Mouse (Mus musculus) T-helper 2 cell (primary cell): Measurements from ENCODE around the gene Gorasp2.

ENCODE experiments used
- in situ Hi-C: fragments of 300-600 bp; cut with MboI, MseI; formaldehyde crosslinking; loops from one replicate; pipeline ENCODE4 v1.15.1; 2025; ENCODE audit warnings: high pct_unique_total_duplicates

Gene Gorasp2

DNA sequence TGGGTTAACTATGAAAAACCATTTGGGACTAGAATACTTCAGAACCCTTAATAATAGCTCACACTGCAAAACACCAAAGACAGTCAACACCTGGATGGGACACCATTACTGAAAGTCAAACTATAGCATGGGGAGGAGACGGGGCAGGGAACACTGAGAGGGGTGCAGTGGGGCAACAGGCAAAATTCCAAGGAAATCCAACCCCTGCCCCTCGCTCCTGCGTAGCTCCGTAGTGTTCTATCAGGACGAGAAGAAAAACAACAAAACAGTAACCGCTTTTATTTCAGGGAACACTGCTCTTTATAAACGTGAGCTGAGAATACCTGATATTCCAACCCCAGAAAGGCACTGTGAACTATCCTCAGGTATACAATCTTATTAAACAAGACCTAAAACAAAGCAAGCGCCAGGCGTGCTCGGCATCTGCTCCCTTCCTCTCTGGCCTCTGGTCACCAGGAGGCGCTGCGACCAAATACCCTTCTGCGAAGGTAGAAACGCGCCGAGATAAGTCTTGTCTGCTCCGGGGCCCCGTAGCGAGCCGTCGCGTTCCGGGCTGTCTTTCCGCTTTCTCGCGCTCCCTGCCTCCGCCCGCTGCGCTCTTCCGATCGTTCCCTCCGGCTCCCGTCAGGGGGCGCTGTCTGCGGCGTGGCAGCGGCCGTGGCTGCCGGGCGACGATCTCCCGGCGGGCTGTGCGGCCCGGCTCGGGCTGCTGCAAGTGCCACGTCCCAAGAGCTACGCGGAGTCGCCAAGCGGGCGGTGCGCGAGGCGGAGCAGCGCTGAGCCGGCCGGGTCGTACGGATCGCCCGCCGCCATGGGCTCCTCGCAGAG, at the start of gene Gorasp2:
Gene Gorasp2 (plus strand): TSS at position 690 of the 828 bp plus-strand sequence.
- in situ Hi-C loops, result no loop called here

DNA sequence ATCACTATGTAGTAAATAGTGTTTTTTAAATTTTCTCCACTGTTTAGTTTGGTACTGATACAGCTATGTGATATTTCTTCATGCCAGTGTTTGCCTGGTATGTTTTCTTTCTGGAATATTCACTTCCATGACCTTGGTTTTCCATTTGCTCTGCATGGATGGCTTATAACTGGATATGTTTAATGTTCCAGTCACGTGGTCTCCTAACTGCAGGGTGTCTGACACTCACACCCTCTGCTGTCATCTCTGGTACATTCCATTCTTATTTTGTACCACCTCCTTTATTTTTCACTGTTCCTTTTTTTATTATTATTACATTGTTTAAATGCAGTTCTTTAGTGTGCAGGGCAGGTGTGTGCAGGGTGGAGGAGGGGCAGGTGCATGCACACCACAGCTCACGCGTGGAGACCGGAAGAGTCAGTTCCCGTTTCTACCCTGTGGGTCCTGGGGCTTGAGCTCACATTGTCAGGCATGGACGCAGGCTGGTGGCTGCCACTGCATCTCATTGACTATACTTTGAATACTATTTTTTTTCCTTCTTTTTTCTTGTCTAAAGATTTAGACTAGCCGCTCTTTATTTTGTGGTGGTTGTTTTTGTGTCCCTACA, 46.5 kb upstream of the Gorasp2 start:
- in situ Hi-C loops, result no loop called here

DNA sequence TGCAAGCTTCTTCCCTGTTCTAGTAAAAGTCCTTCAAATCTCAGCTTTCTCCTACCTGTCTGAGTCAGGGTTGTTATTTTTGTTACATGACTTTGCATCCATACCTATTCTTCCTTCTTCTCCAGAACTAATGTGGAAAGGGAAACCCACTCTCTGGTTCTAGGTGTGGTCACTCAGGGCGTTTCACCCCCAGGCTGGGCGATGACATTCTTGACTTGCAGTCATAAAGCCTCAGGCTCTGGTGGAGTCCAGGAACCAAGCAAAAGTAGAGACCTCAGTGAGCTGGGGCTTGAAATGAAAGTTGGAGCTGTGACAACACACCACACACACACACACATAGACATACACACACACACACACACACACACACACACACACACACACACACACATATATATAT, 45.3 kb upstream of the Gorasp2 start:
- in situ Hi-C loops, result no loop called here

DNA sequence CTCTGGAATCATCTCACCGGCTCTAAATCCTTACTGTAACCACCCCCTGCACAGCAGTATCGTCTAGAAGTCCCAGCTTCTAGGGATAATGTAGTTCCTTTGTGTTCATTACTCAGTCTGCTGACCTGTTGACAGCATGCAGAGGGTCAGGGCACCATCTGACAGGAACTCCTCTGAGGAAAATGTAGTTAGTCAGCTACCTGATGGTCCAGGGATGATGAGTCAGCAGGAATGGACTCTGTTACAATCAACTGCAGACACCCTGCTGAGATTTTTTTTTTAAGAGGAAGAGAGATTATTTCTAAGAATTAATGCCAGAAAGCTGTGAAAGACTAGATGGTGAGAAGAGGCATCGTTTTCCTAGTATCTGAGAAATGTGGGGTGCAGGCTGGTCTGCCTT, 44.8 kb upstream of the Gorasp2 start:
- in situ Hi-C loops, result no loop called here

DNA sequence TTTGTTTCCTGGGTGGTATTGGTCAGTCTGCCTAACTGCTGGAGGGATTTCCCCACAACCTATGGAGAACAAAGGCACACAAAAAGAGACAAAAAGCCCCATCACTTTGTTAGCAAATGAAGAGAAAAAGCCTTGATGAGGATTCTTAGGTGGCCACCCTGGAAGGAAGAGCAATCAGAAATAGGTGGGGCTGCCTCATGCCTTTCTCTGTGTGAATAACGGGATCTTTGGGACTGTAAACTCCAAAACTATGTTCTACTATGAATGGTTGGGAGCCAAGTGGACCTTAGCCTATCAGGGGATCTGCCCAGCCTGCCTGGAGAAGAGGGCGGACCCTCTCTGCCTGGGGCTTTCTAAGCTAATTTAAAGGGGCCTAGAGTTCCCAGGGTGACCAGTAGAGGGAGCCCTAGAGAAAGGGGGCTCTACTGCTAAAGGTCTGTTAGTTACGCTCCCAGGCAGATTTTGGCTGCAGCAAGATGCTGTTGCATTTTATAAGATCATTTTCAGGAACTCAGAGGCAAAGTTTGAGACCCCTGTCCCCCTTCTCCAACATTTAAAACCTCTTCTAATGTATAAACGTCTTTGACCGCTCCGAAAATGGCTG, 42.0 kb upstream of the Gorasp2 start:
- in situ Hi-C loops, result no loop called here

DNA sequence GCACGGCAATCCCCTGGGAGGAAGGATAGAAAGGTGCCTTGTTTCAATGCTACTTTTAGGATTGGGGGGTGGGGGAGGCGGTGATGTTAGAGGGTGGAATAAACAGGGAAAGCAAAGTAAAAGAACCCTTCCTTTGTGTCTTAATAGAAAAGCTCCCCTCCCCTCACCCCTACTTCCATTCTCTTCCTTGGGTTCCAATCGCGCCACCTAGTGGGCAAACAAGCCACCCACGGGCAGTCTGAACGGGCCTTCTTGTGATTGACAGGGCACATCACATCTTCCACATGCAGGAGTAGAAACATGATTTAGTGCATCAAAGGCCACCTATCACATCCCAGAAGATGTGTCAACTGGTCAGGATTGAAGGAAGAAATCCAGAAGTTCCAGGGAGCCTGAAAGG, 41.2 kb upstream of the Gorasp2 start:
- in situ Hi-C loops, result no loop called here

DNA sequence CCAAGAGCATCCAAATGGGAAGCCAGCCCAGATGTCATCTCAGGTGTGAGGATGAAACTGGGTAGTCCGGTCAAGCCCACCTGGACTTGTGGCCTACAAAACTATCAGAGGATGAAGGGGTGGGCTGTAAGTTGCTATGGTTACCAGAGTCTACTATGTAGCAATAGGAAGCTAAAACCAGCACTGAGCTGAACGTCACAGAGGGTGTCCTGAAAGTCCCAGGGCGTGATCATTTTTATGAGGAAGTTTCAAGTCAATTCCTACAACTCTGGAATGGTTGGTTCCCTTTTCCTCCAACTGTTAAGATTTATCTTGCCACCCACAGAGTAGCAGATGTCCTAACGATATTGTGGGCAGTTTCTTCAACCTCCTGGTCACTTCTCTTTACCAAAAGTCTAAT, 39.1 kb upstream of the Gorasp2 start:
- in situ Hi-C loops, result no loop called here

DNA sequence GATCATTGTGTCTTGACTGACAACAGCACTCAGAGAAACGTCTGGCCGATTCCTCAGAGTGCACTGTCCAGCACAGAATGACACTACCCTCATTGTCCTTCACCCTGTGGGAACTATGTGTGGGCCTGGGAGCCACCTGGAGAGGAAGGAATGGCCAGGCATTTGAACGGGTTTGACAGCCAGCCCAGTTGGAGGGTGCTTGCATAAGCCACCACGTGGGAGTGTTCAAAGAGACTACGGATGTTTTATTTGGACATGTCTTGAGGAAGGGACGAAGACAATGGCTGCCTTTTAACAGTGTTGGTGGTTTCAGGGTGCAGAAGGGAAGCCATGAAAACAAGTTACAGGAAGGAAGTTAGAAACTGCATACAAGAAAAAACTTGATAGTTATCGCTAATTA, 35.6 kb upstream of the Gorasp2 start:
- in situ Hi-C loops, result no loop called here

DNA sequence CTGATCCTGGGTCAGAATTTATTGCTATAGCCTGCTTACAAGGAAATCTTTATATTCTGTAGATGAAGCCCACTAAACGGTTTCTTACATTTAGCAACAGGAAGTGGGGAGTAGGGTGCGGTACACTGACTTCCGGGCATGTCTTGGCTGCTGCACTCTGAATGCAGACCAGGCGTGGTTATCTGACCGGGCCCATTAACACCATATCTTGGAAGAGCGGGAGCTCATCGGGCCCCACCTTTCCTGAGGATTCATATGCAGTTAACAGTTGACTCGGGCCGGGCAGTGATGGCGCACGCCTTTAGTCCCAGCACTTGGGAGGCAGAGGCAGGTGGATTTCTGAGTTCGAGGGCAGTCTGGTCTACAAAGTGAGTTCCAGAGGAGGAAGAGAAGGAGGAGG, 33.0 kb upstream of the Gorasp2 start:
- in situ Hi-C loops, result no loop called here

DNA sequence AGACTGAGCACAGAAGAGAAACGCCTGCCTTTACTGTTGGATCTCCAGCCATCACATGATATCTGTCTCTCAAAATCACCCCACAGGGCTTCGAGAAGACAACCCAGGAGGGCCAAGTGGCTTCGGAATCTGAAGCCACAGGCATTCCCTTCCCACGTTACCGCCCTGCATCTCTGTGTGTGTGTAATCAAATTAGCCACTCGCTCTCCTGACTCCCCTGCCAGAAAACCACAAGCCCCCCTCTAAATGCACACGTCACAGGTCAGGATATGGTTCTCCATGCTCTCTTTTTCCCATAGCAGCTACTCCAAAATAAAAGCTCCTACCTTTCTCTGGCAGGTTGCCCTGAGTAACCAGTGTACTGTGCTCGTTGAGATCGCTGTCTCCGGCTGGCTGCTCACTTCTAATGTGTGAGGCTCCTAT, 32.0 kb upstream of the Gorasp2 start:
- in situ Hi-C loops, result no loop called here

DNA sequence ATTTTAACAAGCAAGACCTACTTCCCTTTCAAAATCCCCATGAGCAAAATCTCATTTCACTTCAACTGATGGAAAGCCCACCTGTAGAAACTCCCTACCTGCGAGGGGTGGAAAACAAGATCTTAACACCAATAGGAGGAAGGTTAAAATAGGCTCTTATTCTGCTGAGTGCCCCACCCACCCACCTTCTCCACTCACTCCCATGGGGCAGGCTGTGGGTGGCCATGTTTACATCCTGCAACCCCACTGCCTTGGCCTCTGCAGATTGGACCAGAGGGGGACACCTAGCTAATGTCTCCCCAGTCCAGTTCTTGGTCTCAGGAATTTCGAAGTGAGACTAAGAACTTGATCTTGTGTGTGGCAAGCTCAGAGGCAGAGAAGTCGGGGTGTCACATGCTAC, 31.5 kb upstream of the Gorasp2 start:
- in situ Hi-C loops, result no loop called here

DNA sequence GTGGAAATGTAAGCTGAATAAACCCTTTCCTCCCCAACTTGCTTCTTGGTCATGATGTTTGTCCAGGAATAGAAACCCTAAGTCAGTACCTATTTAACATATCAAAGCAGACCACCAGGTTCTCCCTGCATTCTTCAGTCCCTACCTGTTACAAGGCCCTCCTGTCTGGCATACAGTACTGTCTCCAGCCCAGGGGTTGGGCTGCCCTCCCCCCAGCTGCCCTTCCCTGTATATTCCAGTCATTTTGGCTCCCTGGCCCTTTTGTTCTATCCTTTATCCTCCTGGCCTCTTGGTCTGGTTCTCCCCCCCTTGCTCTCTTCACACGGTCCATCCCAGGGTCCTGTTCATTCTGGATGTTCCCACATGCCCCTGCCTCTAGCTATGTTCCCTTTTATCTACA, 30.1 kb upstream of the Gorasp2 start:
- in situ Hi-C loops, result no loop called here

DNA sequence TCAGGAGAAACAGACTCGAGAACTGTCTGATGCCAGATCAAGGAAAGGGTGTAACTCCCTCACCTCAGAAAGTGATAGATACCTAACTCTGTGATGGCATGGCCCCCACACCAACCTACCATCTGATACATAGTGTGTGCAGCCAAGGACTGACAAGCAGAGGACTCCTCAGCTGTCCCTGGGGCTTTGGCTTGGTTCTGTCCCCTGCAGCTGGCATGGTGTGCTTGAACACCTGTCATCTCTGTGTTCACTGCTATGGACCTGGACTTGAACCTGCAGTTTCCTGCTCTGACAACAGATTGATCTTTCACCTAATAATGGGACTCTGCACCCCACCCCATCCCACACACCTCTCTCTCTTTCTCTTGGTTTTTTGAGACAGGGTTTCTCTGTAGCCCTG, 29.0 kb upstream of the Gorasp2 start:
- in situ Hi-C loops, result no loop called here

DNA sequence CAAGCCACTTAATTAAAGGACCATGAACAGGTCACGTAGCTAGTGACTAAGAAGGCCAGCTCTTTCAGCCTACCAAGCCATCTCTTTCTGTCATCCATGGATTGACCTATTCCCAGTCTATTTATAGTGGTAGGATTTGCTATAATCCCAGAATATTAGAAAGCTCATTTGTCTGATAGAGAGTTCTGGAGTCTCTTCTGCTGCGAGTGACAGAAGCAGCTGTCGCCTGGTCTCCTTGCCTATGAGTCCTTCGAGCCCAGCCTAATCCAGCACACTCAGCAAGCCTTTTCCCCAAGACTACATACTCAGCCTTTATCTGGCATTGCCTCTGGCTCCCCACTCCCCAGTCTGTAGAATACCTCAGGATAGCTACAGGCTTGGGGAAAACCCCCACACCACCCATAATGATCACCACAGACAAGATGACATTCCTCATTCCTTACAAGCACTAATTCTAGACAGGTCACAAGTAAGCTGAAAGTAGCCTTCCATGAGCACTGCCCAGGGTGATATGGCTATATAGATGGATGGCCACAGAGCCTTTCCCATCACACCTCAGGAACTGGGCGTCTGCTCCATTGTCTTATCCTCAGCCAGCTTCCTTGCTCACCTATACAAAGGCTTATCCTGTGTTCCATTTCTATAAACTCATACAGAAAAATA, 27.2 kb upstream of the Gorasp2 start:
- in situ Hi-C loops, result no loop called here

DNA sequence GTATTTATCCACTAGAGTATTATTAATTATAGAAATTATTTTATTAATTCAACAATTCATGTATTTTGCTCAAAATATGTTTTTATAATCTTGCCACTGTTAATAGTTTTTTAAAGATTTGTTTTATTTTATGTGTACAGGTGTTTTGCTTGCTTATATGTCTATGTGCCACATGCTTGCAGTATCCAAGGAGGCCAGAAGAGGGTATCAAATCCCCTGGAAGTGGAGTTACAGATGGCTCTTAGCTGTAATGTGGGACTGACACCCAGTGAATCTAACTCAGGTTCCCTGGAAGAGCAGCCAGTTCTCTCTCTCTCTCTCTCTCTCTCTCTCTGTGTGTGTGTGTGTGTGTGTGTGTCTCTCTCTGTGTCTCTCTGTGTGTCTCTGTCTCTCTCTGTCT, 20.4 kb upstream of the Gorasp2 start:
- in situ Hi-C loops, result no loop called here

DNA sequence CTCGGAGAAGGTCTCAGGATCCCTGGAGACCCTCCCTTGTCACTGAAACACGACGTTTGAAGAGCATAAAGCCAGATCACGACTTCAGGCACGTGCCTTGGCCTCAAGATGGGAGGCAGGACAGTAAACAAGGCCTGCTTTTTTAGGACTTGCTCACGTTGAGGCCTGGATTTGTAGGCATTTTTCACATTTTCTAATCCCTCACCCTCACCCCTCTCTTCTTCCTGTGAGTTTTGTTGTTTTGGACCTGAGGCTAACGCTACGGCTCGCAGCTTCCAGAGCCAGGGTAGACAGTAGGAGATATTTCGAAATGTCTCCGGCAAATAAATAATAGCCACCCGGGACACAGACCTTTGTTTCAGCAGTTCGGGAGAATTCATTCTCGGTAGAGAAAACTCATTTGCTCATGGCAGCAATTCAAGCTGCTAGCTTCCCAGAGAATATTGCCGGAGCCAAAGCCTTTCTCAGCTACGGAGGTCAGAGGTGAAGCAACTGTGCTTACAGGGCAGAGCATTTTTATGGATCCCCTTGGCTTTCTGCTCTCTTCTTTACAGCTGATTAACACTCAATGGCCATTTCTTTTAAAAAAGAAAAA, 18.3 kb upstream of the Gorasp2 start:
- in situ Hi-C loops, result no loop called here

DNA sequence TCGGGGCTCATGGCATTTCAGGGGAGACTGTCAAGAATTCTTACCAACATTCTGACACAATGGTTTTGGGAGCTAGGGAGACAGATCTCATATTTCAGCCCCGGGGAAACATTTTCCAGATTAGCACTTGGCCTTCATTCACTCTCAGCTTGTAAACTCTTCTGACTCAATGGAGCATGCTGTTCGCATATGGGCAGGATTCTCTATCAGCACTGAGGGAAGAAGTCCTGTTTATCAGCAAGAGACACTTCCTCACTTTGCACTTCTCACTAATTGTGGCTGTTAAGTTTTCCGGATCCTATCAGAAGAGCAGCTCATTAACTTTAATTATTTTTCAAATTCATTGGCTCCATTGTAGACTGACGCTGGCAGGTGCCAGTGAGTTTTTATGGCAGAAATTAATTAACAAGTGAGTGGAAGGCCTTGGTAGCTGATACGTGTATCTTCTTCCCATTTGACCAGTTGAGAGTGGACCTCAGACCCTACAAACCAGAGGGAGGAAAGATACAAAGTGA, 16.1 kb upstream of the Gorasp2 start:
- in situ Hi-C loops, result no loop called here

DNA sequence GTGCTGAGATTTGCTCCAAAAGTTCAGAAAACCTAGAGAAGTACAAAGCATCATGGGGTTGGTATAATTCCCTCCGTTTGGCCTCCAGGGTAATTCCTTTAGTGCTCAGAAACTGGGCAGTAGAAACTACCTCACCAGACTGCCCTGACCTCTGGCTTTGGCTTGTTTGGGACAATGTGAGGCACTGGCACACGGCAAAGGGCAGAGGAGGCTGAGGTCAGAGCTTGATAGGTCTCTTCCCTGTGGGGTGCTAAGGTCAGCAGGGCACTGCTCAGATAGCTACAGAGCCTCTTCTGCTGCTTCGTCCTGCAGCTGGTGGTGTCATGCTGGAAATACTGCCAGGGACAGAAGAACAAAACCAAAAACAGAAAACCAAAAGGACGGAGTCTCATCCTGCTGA, 13.7 kb upstream of the Gorasp2 start:
- in situ Hi-C loops, result no loop called here

DNA sequence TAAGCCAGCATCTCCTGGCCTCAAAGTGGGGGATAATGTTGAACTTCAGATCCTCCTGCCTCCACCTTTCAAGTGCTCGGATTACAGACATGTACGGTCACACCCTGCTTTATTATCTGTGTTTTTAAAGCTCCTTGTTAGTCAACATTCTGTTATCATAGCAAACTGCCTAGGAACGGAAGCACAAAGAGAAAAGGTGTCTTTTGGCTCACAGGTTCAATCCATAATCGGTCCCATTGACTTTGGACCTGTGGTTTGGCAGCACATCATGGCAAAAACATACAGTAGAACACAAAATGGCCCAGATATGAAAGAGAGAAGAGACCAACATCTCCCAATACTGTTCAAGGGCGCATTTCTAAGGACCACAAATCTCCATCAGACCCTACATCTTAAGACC, 13.1 kb upstream of the Gorasp2 start:
- in situ Hi-C loops, result no loop called here

DNA sequence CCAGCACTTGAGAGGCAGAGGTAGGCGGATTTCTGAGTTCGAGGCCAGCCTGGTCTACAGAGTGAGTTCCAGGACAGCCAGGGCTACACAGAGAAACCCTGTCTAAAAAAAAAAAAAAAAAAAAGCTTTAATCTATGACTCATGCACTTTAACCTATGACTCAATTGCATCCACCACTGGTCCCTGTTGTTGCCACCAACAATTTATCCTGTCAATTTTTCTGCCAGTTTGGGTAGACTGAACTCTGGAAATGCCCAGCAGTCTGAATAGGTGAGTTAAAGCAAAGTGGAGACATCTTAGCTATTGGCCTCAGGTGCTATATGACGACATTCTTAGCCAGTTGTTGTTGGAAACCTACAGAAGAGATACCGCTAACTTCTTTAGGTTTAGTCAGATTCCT, 11.9 kb upstream of the Gorasp2 start:
- in situ Hi-C loops, result no loop called here

DNA sequence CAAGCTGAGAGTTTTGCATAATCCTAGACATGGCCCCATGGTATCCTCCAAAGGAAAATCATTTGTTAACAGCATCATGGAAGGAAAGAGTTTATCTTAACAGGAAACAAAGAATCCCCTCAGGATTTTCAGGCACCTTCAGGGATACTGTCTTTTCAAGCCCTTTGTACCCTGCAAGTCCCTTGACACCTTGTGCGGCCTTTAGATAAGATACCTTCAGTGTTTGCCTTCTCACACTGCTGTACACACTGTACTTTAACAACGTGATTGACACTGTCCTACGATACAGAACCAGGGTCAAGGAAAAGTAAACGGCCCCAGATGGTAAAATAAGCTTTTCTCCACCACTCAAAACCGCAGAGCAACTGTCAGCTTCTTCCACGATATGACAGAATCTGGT, 9.6 kb upstream of the Gorasp2 start:
- in situ Hi-C loops, result no loop called here

DNA sequence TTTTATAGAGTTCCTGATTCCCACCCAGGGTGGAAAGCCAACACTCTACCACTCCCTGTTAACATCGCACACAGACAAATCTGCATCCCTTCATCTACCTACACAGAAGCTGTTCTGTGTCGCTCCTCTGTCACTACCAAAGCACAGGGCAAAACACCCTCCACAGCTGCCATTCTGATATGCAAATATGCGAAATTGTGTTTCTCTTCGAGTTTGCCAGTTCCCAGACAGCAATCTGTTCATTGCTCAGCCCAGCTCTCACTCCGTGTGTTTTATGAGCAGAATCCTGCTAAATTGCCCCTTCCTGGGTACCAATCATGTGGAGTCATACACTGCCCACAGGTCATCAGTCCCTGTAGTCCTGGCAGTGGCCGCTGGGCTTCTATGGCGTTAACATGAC, 4.3 kb upstream of the Gorasp2 start:
- in situ Hi-C loops, result no loop called here
